Comparison of ENCODE assay signal across 28 mouse cellular contexts in the genomic region with DNA sequence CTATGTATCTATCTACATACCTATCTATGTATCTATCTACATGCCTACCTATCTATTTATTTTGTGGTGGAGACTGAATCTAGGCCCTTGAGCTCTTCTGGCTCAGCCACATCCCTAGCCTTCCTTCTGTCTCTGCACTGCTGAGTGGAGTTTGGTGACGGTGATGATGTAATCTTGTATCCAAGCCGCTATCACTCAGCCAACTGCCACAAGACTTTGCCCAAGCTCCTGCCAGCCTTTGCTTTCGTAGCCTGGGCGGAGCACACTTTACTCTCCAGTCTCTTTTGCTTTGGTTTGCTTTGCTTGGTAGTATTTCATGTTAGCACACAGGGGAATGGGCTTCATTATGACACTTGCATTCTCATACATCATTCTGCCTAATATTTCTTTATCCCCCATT. TPM values are rescaled to one million over a fixed set of nuclear protein-coding genes. Genes with fewer than 3 reads are reported as not detected.
A peak's percentile ranks its signal among the peaks of the same experiment; 100 is the strongest.
DNase-seq lines count a peak whose midpoint lies in the region; ATAC-seq and TF ChIP-seq lines count a peak whose summit lies in the region.
"Had no signal": no experiment of that assay in that cellular context is flagged by ENCODE, and none has a peak within 500 bp of the region (broad histone marks: within the 10 kb centered on the region; RNA-seq: fewer than 3 reads in every experiment).

No protein-coding gene starts in this region.

- no peaks in the 10 kb centered on the region for H3K36me3 ChIP-seq in intestine, postnatal 0 days (ENCODE audit: control insufficient read depth, insufficient read depth)
- H3K36me3 ChIP-seq: hindbrain, embryonic 13.5 days; neural tube, embryonic 15.5 days; stomach, embryonic 15.5 days had no signal

- no peak overlapping the region for H3K9ac ChIP-seq in intestine, postnatal 0 days (ENCODE audit: low read depth, low read length)
- H3K9ac ChIP-seq: forebrain, postnatal 0 days; hindbrain, embryonic 13.5 days; neural tube, embryonic 15.5 days; stomach, embryonic 15.5 days had no signal

- 31% methylated on average over 4 of the region's 4 CpGs for WGBS in intestine, postnatal 0 days

- H3K4me3 ChIP-seq in intestine, postnatal 0 days (ENCODE audit: low read depth, low read length): no peak overlapping the region
- H3K4me3 ChIP-seq: erythroblast, embryonic 14.5 days; hindbrain, embryonic 13.5 days; neural tube, embryonic 15.5 days; stomach, embryonic 15.5 days had no signal

- peak; percentile 70 for ATAC-seq in common myeloid progenitor, adult 5-6 weeks (replicated peaks; ENCODE audit: low read depth, poor library complexity, severe bottlenecking)
- peak; percentile 50; the same call in 1 of the 2 replicates for ATAC-seq in intestine, postnatal 0 days
- ATAC-seq: activated CD4-positive, CD25-positive, alpha-beta regulatory T cell, adult 4 months; forebrain, postnatal 0 days; lung, postnatal 0 days had no signal

- no peaks in the 10 kb centered on the region for H3K9me3 ChIP-seq in intestine, postnatal 0 days (ENCODE audit: control insufficient read depth)
- H3K9me3 ChIP-seq: hindbrain, embryonic 13.5 days; neural tube, embryonic 15.5 days; stomach, embryonic 15.5 days had no signal

- peaks cover 7% of the 10 kb centered on the region for H3K4me1 ChIP-seq in intestine, postnatal 0 days (replicated peaks; ENCODE audit: control insufficient read depth, insufficient read depth, low read length)
- H3K4me1 ChIP-seq: hindbrain, embryonic 13.5 days; neural tube, embryonic 15.5 days; stomach, embryonic 15.5 days had no signal

- H3K4me2 ChIP-seq in intestine, postnatal 0 days (replicated peaks; ENCODE audit: low read depth): no peak overlapping the region
- H3K4me2 ChIP-seq: hindbrain, embryonic 13.5 days; neural tube, embryonic 15.5 days; stomach, embryonic 15.5 days had no signal

- intact Hi-C loops in heart, postnatal 36 days (cut with DNase I): no loop called here

- no peaks in the 10 kb centered on the region for H3K27me3 ChIP-seq in intestine, postnatal 0 days (replicated peaks; ENCODE audit: control insufficient read depth, insufficient read depth, low read length)
- H3K27me3 ChIP-seq: CH12.LX; hindbrain, embryonic 13.5 days; neural tube, embryonic 15.5 days; stomach, embryonic 15.5 days had no signal

- peak overlapping the region; percentile 43; the same call in 1 of the 2 replicates for H3K27ac ChIP-seq in intestine, postnatal 0 days (ENCODE audit: low read depth, low read length)
- H3K27ac ChIP-seq: hindbrain, embryonic 13.5 days; neural tube, embryonic 15.5 days; stomach, embryonic 15.5 days had no signal

- no peak for TF ChIP-seq CTCF in intestine, postnatal 0 days (IDR thresholded peaks at IDR 0.05; ENCODE audit: low read depth)

- DNase-seq in kidney, adult 9 months: peak; percentile 61
- DNase-seq in kidney, postnatal 10 days: no peak
- peak; percentile 28 for DNase-seq in adipocyte (ENCODE audit: low spot score)
- no peak for DNase-seq in cerebellum, adult 8-10 months
- DNase-seq in heart, postnatal 36 days: no peak
- DNase-seq in urinary bladder, adult 2 months (ENCODE audit: low spot score): no peak
- DNase-seq: adrenal gland, postnatal 10 days; cerebellum, adult 11-12 months; cerebellum, postnatal 10 days; forebrain, postnatal 0 days; gastrocnemius, postnatal 25 days; heart, postnatal 14 days; kidney, postnatal 14 days; left cerebral cortex, postnatal 4 days; lung, adult 18-20 months; lung, postnatal 4 days; midbrain, embryonic 14.5 days; retina, postnatal 1 day; right cerebral cortex, postnatal 14 days had no signal

RNA-seq across cellular contexts. Expression of a gene that starts 11.7 kb away (rescaled TPM):
- 42.3 and 55.9 TPM in 2 replicates for total RNA-seq in common myeloid progenitor, adult 5-6 weeks (2017)
- polyA plus RNA-seq in intestine, postnatal 0 days (2015; fragmentation: Nextera tagmentation; extraction: Ambion mirVana): 20.2 and 20.5 TPM in 2 replicates
- 10 to 100 TPM in 1 of 2 experiments, 1 to 10 TPM in 1; 9.0 to 11.9 TPM for total RNA-seq in heart, postnatal 36 days (2021)
- polyA plus RNA-seq in urinary bladder, adult 2 months (2012; rRNA removed): 10.3 and 20.4 TPM in 2 replicates
- total RNA-seq: CH12.LX had no signal
- polyA plus RNA-seq: erythroblast, embryonic 14.5 days had no signal

Comparison
In these comparisons a context has a peak if more than half of its experiments do, and no peak if none do; other contexts are left out.
1. DNase-seq: peak in kidney, adult 9 months (single experiment) and adipocyte (single experiment); none in kidney, postnatal 10 days (single experiment), cerebellum, adult 8-10 months (single experiment), heart, postnatal 36 days (0 of 2) and urinary bladder, adult 2 months (single experiment).